Mouse (Mus musculus) CD4-positive, CD25-positive, alpha-beta regulatory T cell, adult 2 months (primary cell): Measurements from ENCODE around the gene Mtus2.
"Not testable (repeated sequence)": the region's sequence is repeated elsewhere in the genome, so short reads cannot be mapped to it uniquely, and the experiment has no call there.

Experiments used
- DNase-seq: peaks from one replicate; pipeline ENCODE4 v3.0.0-alpha.2; 2012; ENCODE audit warnings: low read depth, low spot score

The Mtus2 gene

DNA sequence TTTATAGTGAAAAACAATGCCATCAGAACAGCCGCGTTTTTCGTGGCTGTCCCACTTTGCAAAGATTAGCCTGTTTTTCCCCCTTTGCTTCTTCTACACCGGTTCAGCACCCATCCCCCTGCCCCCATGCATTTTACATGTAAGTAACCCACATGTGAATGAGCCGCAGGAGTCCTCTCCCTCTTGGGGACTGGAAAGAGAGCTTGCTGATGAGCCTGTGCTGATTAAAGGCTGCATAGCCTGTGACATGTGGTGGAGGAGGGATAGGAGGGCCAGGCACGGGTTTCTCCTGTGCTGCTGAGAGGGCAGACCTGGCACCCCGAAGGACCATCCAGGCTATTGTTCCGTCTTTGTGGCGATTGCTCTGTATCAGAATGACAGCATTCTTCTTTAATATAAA is 151.2 kb downstream of the Mtus2 start:
- no peak for DNase-seq

DNA sequence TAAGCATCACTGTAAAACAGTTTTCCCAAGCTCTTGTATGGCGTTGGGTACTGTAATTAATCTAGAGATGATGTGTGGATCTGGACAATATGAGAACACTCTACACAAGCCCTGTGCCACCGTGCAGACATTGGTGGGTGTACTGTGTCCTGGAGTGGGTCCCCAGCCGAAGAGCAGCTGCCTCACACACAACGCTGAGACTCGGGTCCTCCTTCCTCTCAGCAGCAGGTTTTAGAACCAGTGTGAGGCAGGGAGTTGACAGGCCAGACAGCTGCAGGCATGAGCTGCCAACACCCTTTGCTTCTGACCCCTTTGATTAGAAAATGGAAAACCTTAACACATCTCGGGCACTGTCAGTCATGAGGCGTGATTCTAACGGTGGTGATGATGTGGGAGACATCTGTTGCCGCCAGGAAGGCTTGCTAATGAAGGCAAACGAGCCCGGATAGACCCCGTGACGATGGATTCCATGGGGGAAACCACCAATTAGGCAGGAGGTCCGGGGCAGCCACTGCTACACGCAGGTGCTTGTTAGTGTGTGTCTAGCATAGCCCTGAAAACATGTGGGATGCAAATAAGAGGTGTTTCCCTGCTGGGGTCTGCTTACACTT is 158.2 kb downstream of the Mtus2 start:
- DNase-seq = no peak

DNA sequence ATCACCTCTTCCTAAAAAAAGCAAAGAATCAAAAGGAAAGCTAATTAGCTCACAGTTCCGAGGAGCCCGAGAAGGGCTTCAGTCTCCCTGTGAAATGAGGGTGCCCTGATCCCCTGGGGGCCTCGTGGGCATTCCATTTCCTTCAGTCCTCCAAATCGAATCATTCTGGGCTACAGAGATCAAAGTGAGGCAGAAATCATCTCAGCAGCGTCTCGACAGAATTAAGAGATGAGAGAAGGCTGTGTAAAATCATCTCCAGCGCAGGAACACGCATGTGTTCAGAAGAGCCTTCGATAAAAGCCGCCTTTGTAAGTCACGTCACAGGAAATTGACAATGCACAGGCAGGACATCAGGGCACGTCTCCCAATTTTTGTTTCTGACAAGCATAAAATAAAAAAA is 167.2 kb downstream of the Mtus2 start:
- no peak for DNase-seq

- DNase-seq = no peak
Observed at GRCm38 (mm10) chr5:148130691-148131457, 173.8 kb downstream of the Mtus2 start.

DNA sequence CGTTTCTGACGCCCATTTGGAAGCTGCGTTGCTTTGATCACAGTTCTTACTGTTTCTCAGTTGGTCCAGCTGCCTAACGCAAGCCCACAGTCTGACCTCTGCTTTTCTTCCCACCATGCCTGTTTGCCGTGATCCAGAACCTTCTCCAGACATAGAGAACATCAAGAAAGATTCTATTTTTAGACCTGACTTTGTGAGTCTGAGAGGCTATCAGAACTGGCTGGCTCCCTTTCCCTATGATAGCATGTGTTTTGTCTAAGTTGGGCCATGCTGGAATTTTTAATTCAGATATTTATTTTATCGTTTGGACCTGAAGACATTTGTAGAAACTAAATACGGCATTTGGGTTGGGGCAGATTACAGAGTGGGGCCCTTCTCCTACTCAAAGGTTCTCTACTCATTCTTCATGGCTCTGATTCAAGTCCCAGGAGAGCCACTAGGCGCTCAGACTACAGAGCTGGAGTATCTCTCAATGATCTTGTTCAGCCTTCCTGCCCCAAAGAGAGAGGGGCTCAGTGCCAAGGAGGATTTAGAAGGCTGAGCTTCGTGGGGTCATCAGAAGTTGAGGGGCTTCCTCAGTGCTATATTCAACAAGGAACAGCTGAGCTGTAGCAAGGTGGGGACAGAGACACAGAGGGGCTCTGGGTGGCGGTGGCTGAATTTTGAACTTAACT is 174.5 kb downstream of the Mtus2 start:
- DNase-seq = no peak

DNA sequence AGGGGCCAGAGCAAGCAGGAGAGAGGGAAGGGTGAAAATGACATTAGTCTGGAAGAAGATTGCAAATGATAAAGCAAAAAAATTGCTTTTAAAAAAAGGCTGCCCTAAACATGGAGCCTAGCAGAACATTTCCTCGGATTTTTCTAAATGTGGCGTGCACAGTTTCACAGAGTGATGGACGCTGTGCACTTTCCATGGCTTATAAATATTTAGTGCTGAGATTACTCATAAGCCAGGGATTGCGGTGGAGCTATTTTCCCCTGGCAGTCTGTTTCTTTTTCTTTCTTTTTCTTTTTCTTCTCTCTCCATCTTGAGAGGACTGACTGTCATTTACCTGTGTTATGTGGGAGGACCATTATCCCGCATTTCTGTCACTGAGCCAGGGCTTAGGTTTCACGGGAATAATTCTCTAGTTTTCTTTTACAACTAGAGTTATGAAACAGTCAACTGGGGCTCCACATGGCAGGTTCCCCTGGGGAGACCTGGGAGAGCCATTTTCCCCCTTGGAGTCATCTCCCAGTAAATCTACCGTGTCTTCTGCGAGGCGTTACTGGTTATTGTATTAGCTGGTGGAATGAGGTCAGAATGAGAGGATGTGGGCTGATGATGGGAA is 176.4 kb downstream of the Mtus2 start:
- no peak for DNase-seq

- no peak for DNase-seq
Observed at GRCm38 (mm10) chr5:148141662-148142061, 184.5 kb downstream of the Mtus2 start.

- no peak for DNase-seq
Observed at GRCm38 (mm10) chr5:148146200-148146823, 189.2 kb downstream of the Mtus2 start.

GRCm38 (mm10) chr5:148151894-148152599 is 194.9 kb downstream of the Mtus2 start:
- no peak for DNase-seq

DNA sequence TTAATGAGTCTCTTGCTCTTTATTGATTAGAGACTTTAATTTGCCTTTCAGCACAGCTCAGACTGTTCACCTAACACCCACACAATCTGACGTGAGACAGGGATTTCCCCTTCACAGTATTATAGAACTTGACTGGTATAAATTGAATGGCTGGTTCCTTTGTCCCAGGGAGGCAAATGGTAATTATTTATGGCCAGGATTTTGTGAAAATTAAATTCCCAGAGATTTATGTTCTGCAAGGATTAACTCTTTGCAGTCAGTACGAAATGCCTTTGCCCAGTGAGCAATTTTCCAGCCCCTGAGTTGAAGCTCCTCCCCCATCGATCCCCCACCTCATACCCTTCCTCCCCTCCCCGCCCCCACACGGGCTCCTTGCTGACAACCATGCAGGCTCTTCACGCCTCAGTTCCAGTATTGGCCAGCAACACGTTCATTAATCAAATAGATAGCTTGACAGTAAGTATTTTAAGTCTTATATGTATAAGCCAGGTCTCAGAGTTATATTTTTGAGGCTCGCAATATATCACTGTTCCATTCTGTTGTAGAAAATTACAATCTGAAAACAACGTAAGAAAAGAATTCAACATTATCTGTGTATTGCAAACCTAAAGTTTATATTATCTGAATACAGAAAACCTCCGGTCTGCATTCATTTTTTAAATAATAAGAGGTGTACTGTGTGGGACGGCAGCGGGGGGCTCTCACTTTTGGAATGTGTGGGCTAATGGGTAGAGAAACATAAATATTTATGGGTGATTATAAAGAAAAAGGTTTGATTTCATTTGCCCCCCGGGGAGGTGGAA is 195.7 kb downstream of the Mtus2 start:
- no peak for DNase-seq

DNA sequence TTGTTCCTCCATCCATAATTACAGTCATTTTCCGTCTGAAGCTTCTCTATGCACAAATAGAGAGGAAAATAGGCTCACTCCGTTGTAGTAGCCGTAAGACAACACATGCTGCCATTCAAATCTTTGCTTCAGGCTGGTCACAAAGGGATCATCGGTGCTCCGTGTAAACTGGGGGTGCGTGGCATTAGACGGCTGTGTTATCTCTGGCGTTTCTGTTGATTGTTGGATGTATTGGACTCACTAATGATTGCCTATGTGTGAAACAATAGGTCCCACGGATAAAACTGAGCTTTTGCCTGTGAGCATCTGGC is 196.2 kb downstream of the Mtus2 start:
- no peak for DNase-seq

GRCm38 (mm10) chr5:148154727-148155126 is 197.6 kb downstream of the Mtus2 start:
- DNase-seq = no peak

GRCm38 (mm10) chr5:148159328-148159727 is 202.2 kb downstream of the Mtus2 start:
- DNase-seq = no peak

DNA sequence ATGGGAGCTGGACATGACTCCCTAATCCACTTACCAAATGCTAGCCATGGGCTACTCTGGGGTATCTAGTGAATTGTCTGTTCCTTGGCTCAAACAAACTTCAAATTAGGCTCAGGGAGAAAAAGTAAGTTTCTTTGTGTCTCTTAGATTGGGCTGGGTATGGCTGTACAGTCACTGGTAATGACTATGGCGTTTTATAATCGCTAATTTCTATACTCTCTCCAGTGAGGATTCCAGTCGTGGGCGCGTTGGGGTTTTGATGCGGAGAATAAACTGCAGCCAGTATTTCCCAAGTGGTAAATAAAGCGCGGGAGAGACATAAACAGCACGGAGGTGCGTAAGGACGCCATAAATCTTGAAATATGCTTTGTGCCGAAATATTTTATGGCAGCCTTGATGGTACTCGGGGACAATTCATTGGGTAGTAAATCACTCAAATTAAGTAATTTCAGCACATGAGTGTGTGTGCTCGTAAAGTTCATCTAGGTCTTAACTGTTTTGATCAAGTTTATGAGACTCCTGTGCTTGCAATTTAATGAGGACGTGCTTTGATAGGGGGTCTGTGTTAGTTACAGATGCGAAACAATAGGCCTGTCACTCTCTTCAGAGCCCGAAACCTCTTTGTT is 203.5 kb downstream of the Mtus2 start:
- no peak for DNase-seq

- no peak for DNase-seq
Observed at GRCm38 (mm10) chr5:148165111-148165510, 208.0 kb downstream of the Mtus2 start.

DNA sequence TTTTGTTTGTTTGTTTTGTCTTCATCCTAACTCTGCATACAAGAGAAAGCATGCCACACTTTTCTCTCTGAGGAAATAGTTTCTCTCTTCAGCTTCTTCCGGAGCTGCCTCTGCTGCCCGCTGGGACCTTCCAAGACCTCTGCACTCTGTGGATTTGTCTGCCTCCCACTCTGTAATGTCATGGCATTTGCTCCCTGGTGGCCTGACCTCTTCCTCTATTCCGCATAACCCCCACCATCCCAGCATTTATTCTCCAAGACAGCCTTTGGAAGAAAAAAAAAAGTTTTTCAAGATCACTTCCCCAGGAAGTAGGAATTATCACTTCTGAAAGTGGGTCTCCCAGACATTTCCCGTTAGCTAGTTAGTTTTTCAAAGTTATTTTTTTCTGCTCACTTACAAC is 218.0 kb downstream of the Mtus2 start:
- no peak for DNase-seq

DNA sequence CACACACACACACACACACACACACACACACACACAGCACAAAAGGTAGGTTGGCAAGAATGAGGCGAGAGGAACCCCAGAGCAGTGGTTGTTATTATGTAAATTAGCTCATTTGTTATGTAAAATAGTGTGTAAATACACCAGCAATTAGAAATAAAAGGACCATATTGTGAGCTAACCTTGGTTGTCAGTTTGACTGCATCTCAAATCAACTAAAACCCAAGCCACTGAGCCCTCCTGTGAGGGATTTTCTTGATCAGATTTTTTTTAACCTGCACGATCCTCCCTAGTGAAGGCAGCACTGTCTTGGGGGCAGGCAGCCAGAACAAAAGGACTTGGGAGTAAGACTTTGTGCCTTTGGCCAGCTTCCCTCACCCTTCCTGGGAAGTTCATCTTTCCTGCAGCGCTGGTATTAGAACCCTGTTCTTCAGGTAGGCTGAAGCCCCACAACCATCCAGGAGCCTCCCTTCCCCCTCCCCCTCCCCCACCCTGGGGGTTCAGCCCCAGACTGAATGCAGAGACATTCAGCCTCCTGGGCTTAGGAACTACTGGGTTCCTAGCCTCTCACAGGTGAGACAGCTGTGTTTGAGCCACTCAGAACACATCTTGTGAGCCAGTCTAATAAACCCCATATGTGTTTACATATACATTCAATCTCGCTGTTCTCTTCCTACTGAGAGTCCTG is 218.8 kb downstream of the Mtus2 start:
- no peak for DNase-seq

DNA sequence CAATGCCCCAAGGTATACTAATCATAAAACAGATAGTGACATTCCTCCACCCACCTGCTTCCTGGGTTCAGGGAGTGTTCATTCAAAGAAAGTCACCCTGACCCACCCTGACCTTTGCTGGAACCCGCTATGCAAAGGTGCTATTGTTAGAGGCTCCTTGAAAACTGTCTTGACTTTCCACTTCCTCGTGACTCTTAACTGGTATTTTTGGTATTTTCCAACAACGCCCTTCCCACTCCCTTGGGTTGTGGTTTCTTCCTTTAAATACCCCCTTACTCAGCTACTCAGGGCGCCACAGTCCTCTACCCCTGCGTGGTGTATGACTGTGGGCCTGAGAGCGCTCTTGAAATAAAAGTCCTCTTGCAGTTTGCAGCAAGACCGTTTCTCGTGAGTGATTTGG is 219.4 kb downstream of the Mtus2 start:
- DNase-seq = not testable (repeated sequence)

- no peak for DNase-seq
Observed at GRCm38 (mm10) chr5:148179231-148179630, 222.1 kb downstream of the Mtus2 start.
